Mouse (Mus musculus) stomach, embryonic 14.5 days (tissue): ENCODE measurements around the gene Gm49333. TPM values are rescaled to one million over a fixed set of nuclear protein-coding genes. Genes with fewer than 3 reads are reported as not detected.
A peak's percentile ranks its signal among the peaks of the same experiment; 100 is the strongest.
"Not testable (repeated sequence)": the region's sequence is repeated elsewhere in the genome, so short reads cannot be mapped to it uniquely, and the experiment has no call there.

Experiments
- ATAC-seq: fragments of 200-750 bp; cut with Nextera tagmentation; 2 replicates; pipeline ENCODE4 v1.8.0; 2017; ENCODE audit warnings: low read depth, moderate TSS enrichment; ENCODE audit not compliant: insufficient number of reproducible peaks, insufficient read depth, low FRiP score
- H3K27ac ChIP-seq: fragments of 300-500 bp; sonication (generic); 2 replicates; pipeline ENCODE4 v1.5.1; 2014; ENCODE audit warnings: mild to moderate bottlenecking, low read length, moderate library complexity, mixed read lengths
- H3K27me3 ChIP-seq: fragments of 300-500 bp; sonication (generic); 2 replicates; pipeline ENCODE4 v1.6.1; 2014; ENCODE audit warnings: low read length, control low read depth, mixed read lengths; ENCODE audit not compliant: control insufficient read depth, insufficient read depth
- H3K36me3 ChIP-seq: fragments of 300-500 bp; sonication (generic); 2 replicates; pipeline ENCODE4 v1.6.1; 2014; ENCODE audit warnings: mild to moderate bottlenecking, control low read depth, low read length, moderate library complexity, mixed read lengths; ENCODE audit not compliant: control insufficient read depth, insufficient read depth
- H3K4me1 ChIP-seq: fragments of 300-500 bp; sonication (generic); 2 replicates; pipeline ENCODE4 v1.6.1; 2014; ENCODE audit warnings: low read length, control low read depth, mixed read lengths; ENCODE audit not compliant: control insufficient read depth, insufficient read depth
- H3K4me2 ChIP-seq: fragments of 300-500 bp; sonication (generic); replicated peaks from 2 replicates; pipeline ENCODE4 v1.6.1; 2014; ENCODE audit warnings: low read depth, low read length, control low read depth
- H3K4me3 ChIP-seq: fragments of 300-500 bp; sonication (generic); 2 replicates; pipeline ENCODE4 v1.5.1; 2014; ENCODE audit warnings: low read depth, low read length, control low read depth
- H3K9ac ChIP-seq: fragments of 300-500 bp; sonication (generic); replicated peaks from 2 replicates; pipeline ENCODE4 v1.6.1; 2014; ENCODE audit warnings: low read depth, mild to moderate bottlenecking, control low read depth, low read length, moderate library complexity, mixed read lengths
- H3K9me3 ChIP-seq: fragments of 300-500 bp; sonication (generic); 2 replicates; pipeline ENCODE4 v1.6.1; 2016; ENCODE audit warnings: low read depth, low read length, control low read depth; ENCODE audit not compliant: control insufficient read depth
- WGBS: fragments of 180-500 bp; shearing (Covaris S2); extraction: QIAGEN DNeasy Blood & Tissue Kit; methylation state at CpG from one replicate; pipeline ENCODE4 v1.1.7; 2014; 5-methylcytosine and 5-hydroxymethylcytosine counted together
- polyA plus RNA-seq: library from polyadenylated mRNA; unstranded; fragments of >200 nt; fragmentation: Nextera tagmentation; extraction: Ambion mirVana; gene quantifications from 2 replicates; pipeline ENCODE4 v1.2.1, GENCODE M21; 2014

Gm49333 gene
- polyA plus RNA-seq, 1 experiment from 2014 or later, result not detected

DNA sequence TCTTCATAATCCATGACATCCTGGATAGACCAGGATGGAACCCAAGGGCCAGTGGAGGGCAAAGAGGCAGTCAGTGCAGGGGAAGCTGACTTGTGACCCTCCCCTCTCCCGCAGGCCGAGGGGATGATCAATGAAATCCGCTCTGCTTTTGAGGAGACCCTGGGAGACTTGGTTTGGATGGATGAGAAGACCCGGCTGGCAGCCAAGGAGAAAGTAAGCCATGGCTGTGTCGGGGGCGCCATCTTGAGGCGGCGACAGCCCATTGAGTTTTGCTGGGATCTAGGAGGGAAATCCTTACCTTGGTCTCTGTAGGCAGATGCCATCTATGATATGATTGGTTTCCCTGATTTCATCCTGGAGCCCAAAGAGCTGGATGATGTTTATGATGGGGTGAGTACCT lies 30.8 kb downstream of the Gm49333 start:
- Histone ChIP-seq H3K9ac (no peak overlapping the region), H3K27ac (no peak overlapping the region), H3K4me3 (no peak overlapping the region), H3K4me2 (no peak overlapping the region), H3K27me3 (no peaks in the 10 kb centered on the region), H3K4me1 (no peaks in the 10 kb centered on the region), H3K36me3 (no peaks in the 10 kb centered on the region), H3K9me3 (no peaks in the 10 kb centered on the region)
- peak; percentile 46 for ATAC-seq
- WGBS, result 2% methylated on average over 8 of the region's 8 CpGs

DNA sequence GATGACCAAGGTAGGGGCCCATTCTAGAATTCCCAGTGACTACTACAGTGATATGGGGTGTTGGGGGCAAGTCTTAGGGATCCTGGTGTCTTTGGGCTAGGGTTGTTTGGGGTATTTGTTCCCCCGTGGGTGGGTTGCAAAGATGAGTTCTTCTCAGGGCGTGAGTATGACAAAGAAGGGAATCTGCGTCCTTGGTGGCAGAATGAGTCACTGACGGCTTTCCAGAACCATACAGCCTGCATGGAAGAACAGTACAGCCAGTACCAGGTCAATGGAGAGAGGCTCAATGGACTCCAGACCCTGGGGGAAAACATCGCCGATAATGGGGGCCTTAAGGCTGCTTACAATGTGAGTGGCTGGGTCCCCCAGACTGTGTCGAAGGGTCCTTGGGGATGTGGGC lies 32.5 kb downstream of the Gm49333 start:
- H3K27me3 ChIP-seq, result no peaks in the 10 kb centered on the region
- ATAC-seq, result no peak
- H3K27ac ChIP-seq, result no peak overlapping the region
- no peaks in the 10 kb centered on the region for H3K36me3 ChIP-seq
- no peak overlapping the region for H3K9ac ChIP-seq
- H3K4me1 ChIP-seq, result no peaks in the 10 kb centered on the region
- no peak overlapping the region for H3K4me3 ChIP-seq
- no peaks in the 10 kb centered on the region for H3K9me3 ChIP-seq
- no peak overlapping the region for H3K4me2 ChIP-seq
- WGBS, result 84% methylated on average over 7 of the region's 7 CpGs

DNA sequence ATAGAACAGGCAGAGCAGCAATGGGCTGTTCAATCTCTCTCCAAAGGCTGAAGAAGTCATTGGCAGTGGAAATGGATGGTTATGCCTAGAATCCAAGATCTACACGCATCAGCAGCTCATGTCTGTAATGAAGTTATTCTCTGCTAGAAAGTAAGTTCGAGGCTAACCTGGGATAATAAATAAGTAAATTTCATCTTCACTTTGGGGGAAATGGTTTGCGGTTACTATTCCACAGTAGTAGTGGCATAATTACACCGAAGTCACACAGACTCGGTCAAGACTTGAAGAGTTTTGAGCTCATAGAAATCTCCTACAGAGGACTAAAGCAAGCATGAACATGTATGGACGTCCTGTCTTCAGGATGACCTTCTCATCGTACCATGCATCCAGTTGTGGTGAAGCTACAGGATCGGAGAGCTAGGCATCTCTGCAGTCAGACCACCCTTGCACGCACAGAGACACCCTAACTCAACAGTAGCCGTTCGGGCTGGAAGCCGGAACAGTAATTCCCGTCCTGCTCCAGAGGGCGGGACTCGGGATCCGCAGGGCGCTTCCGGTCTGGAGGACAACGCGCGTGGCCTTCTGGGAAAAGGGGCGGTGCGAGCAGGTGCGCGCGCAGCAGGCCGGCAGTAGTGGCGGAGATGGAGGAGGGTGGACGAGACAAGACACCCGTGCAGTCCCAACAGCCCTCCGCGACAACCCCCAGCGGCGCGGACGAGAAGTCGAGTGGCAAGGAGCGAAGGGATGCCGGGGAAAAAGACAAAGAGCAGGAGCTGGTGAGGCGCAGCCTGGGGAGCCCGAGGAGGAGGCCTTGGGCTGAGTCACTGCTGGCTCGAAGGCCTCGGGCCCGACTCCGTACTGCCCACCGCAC lies 39.9 kb downstream of the Gm49333 start, which contains the start of gene Psmd2:
Gene Psmd2 (plus strand): TSS at position 577 of the 871 bp plus-strand sequence.
- peaks cover 17% of the 10 kb centered on the region for H3K36me3 ChIP-seq
- 2% methylated on average over 46 of the region's 46 CpGs for WGBS
- peaks cover 7% of the 10 kb centered on the region; the same call in 1 of the 2 replicates for H3K4me1 ChIP-seq
- peak within 1 kb of the TSS; percentile 93 for H3K4me3 ChIP-seq
- peak; percentile 95 for ATAC-seq
- peak within 1 kb of the TSS; percentile 95 for H3K4me2 ChIP-seq
- peak within 1 kb of the TSS; percentile 84 for H3K9ac ChIP-seq
- H3K27me3 ChIP-seq, result no peaks in the 10 kb centered on the region
- no peaks in the 10 kb centered on the region for H3K9me3 ChIP-seq
- H3K27ac ChIP-seq, result peak within 1 kb of the TSS; percentile 21; the same call in 1 of the 2 replicates

DNA sequence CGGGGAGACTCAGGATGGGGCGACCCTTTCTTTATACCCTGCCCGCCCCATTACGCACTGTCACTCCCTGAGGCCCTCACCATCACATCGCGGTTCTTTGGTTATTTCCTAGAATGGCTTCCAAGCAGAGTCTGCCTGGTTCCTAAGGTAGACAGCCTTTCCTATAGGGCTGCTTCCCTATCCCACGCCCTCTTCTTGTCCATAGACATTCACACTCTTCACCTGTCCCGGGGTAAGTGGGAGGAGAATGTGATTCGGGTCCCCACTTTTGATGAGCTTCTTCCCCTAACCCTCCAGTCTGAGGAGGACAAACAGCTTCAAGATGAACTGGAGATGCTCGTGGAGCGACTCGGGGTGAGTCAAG lies 40.5 kb downstream of the Gm49333 start:
- ATAC-seq, result no peak
- 5% methylated on average over 12 of the region's 12 CpGs for WGBS
- peak overlapping the region; percentile 21; the same call in 1 of the 2 replicates for H3K27ac ChIP-seq

DNA sequence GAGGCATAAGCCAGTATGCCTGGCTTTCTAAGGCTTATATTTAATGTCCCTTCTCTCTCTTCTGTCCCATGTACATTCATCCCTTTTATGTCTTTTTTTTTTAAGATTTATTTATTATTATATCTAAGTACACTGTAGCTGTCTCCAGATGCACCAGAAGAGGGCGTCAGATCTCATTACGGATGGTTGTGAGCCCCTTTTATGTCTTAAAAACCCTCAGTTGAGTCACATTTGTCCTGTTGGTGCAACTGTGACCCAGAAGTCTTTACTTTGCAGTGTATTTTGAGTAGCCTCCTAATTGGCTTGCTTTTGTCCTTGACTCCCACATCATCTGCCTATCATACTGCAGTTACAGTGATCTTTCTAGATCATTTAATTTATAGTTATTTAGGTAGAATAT lies 41.9 kb downstream of the Gm49333 start:
- H3K27ac ChIP-seq, result no peak overlapping the region
- H3K9ac ChIP-seq, result no peak overlapping the region
- H3K4me1 ChIP-seq, result peaks cover 7% of the 10 kb centered on the region; the same call in 1 of the 2 replicates
- ATAC-seq, result no peak
- no peak overlapping the region for H3K4me2 ChIP-seq
- no peaks in the 10 kb centered on the region for H3K27me3 ChIP-seq
- H3K4me3 ChIP-seq, result no peak overlapping the region
- H3K9me3 ChIP-seq, result no peaks in the 10 kb centered on the region
- WGBS, result 45% methylated on average over 2 of the region's 2 CpGs
- H3K36me3 ChIP-seq, result peaks cover 36% of the 10 kb centered on the region

More for the DNA sequence above, 40.5 kb downstream of the Gm49333 start:
- Histone ChIP-seq H3K27me3 (no peaks in the 10 kb centered on the region), H3K4me3 (peak overlapping the region; percentile 93), H3K9ac (peak overlapping the region; percentile 84), H3K4me1 (peaks cover 7% of the 10 kb centered on the region; the same call in 1 of the 2 replicates), H3K36me3 (peaks cover 23% of the 10 kb centered on the region), H3K9me3 (no peaks in the 10 kb centered on the region), H3K4me2 (peak overlapping the region; percentile 95)

DNA sequence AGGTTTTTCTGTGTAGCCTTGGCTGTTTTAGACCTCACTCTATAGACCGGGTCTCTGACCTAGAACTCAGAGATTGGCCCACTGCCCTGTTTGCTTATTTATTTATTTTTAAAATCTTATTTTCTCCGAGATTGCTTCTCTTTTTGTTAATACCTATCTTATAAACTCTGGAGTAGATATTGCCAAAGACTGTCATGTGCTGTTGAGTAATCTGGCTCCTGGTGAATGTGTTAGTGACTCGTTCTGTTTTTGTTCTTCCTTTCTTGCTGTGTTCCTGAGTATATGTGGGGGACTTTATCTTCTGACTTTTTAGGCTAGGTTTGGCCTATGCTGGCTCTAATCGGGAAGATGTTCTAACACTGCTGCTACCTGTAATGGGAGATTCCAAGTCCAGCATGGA lies 46.3 kb downstream of the Gm49333 start:
- Histone ChIP-seq H3K27ac (no peak overlapping the region), H3K4me2 (no peak overlapping the region), H3K4me1 (0 out of 2 replicates have a peak, but pooled peaks cover 3% of the 10 kb centered on the region), H3K27me3 (no peaks in the 10 kb centered on the region), H3K4me3 (no peak overlapping the region), H3K36me3 (peaks cover 79% of the 10 kb centered on the region), H3K9me3 (no peaks in the 10 kb centered on the region), H3K9ac (no peak overlapping the region)
- ATAC-seq, result no peak
- 90% methylated on average over 4 of the region's 4 CpGs for WGBS

DNA sequence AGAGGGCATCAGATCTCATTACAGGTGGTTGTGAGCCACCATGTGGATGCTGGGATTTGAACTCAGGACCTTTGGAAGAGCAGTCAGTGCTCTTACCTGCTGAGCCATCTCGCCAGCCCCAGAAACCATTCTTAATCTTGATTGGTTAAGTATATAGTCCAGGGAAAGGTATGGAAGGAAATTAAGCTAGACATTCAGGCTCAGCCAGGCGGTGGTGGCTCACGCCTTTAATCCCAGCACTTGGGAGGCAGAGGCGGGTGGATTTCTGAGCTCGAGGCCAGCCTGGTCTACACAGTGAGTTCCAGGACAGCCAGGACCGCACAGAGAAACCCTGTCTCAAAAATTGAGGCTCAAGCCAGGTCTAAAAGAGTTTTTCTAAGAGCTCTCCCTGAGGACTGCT lies 56.6 kb downstream of the Gm49333 start, which contains the start of gene Eif4g1:
Gene Eif4g1 (plus strand): TSS at position 301 of the 400 bp plus-strand sequence.
- H3K9ac ChIP-seq, H3K4me1 ChIP-seq, H3K4me2 ChIP-seq, ATAC-seq, H3K27ac ChIP-seq, H3K4me3 ChIP-seq, H3K36me3 ChIP-seq, H3K27me3 ChIP-seq, H3K9me3 ChIP-seq: not testable (repeated sequence)
- WGBS, result 98% methylated on average over 3 of the region's 6 CpGs

DNA sequence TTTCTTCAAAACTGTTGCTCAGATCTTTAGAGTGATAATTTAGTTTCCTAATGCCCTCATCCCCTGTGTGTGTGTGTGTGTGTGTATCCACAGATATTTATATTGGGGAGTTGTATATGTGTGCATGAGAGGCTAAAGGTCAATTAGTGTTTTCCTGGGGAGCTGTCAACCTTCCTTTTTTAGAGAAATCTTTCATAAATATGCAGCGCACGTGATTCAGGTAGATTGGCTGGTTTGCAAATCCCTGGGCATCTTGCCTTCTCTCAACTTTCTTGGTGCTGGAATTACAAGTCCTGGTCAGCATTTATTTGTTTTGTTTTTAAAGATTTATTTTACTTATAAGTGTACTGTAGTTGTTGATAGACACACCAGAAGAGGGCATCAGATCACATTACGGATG lies 58.9 kb downstream of the Gm49333 start:
- no peak for ATAC-seq
- H3K4me3 ChIP-seq, result no peak overlapping the region
- H3K36me3 ChIP-seq, result peaks cover 5% of the 10 kb centered on the region
- WGBS, result 80% methylated on average over 3 of the region's 3 CpGs
- H3K27ac ChIP-seq, result no peak overlapping the region
- H3K4me2 ChIP-seq, result no peak overlapping the region
- no peak overlapping the region for H3K9ac ChIP-seq
- no peaks in the 10 kb centered on the region for H3K27me3 ChIP-seq
- H3K9me3 ChIP-seq, result no peaks in the 10 kb centered on the region
- H3K4me1 ChIP-seq, result peaks cover 9% of the 10 kb centered on the region
